Mouse (Mus musculus) forebrain, embryonic 14.5 days (tissue): ENCODE data around the gene Tmcc1. TPM values are rescaled to one million over a fixed set of nuclear protein-coding genes. Genes with fewer than 3 reads are reported as not detected.
A peak's percentile ranks its signal among the peaks of the same experiment; 100 is the strongest.
"Not testable (repeated sequence)": the region's sequence is repeated elsewhere in the genome, so short reads cannot be mapped to it uniquely, and the experiment has no call there.

ENCODE experiments used
- ATAC-seq: fragments of 200-750 bp; cut with Nextera tagmentation; 2 replicates; pipeline ENCODE4 v1.8.0; 2017; ENCODE audit warnings: mild to moderate bottlenecking, moderate library complexity
- DNase-seq: peaks from one replicate; pipeline ENCODE4 v3.0.0-alpha.2; 2015; ENCODE audit warnings: low spot score
- H3K27ac ChIP-seq: fragments of 300-500 bp; sonication (generic); 2 replicates; pipeline ENCODE4 v1.5.1; 2014; ENCODE audit warnings: low read depth, mild to moderate bottlenecking, control low read depth, low read length, moderate library complexity
- H3K27me3 ChIP-seq: fragments of 300-500 bp; sonication (generic); replicated peaks from 2 replicates; pipeline ENCODE4 v1.6.1; 2014; ENCODE audit warnings: low read length, control low read depth, mixed read lengths; ENCODE audit not compliant: control insufficient read depth, insufficient read depth
- H3K36me3 ChIP-seq: fragments of 300-500 bp; sonication (generic); 2 replicates; pipeline ENCODE4 v1.6.1; 2014; ENCODE audit warnings: low read length, control low read depth; ENCODE audit not compliant: control insufficient read depth, insufficient read depth
- H3K4me1 ChIP-seq: fragments of 300-500 bp; sonication (generic); 2 replicates; pipeline ENCODE4 v1.6.1; 2014; ENCODE audit warnings: antibody characterized with exemption, low read length, control low read depth; ENCODE audit not compliant: control insufficient read depth, insufficient read depth
- H3K4me2 ChIP-seq: fragments of 300-500 bp; sonication (generic); 2 replicates; pipeline ENCODE4 v1.6.1; 2014; ENCODE audit warnings: mild to moderate bottlenecking, control low read depth, low read length
- H3K4me3 ChIP-seq: fragments of 300-500 bp; sonication (generic); 2 replicates; pipeline ENCODE4 v1.5.1; 2014; ENCODE audit warnings: low read depth, low read length, control low read depth
- H3K9ac ChIP-seq: fragments of 300-500 bp; sonication (generic); 2 replicates; pipeline ENCODE4 v1.6.1; 2014; ENCODE audit warnings: mild to moderate bottlenecking, low read length, control low read depth, moderate library complexity
- H3K9me3 ChIP-seq: fragments of 300-500 bp; sonication (generic); replicated peaks from 2 replicates; pipeline ENCODE4 v1.6.1; 2016; ENCODE audit warnings: low read length, control low read depth, mixed read lengths; ENCODE audit not compliant: control insufficient read depth
- WGBS: fragments of 180-500 bp; shearing (Covaris S2); extraction: QIAGEN DNeasy Blood & Tissue Kit; methylation state at CpG from one replicate; pipeline ENCODE4 v1.1.7; 2014; 5-methylcytosine and 5-hydroxymethylcytosine counted together
- polyA plus RNA-seq: library from polyadenylated mRNA; unstranded; fragments of >200 nt; fragmentation: Nextera tagmentation; extraction: Ambion mirVana; gene quantifications from 2 replicates; pipeline ENCODE4 v1.2.1, GENCODE M21; 2014

Gene Tmcc1
- polyA plus RNA-seq, 1 experiment from 2014 or later: 22.7 TPM

- not testable (repeated sequence) for H3K4me2 ChIP-seq, H3K4me3 ChIP-seq, H3K27me3 ChIP-seq, H3K36me3 ChIP-seq, H3K27ac ChIP-seq, DNase-seq, ATAC-seq, H3K9ac ChIP-seq, H3K4me1 ChIP-seq, H3K9me3 ChIP-seq
- 77% methylated on average over 37 of the region's 37 CpGs for WGBS
These were observed 19.7 kb downstream of the Tmcc1 start for GRCm38 (mm10) chr6:116173511-116174099.

- no peak overlapping the region for H3K9ac ChIP-seq
- no peak overlapping the region for H3K27ac ChIP-seq
- no peak overlapping the region for H3K4me3 ChIP-seq
- DNase-seq (no peak), ATAC-seq (no peak)
- H3K4me2 ChIP-seq: no peak overlapping the region
- H3K36me3 ChIP-seq: peaks cover 6% of the 10 kb centered on the region
- no peaks in the 10 kb centered on the region for H3K4me1 ChIP-seq
- H3K9me3 ChIP-seq: no peaks in the 10 kb centered on the region
- H3K27me3 ChIP-seq: no peaks in the 10 kb centered on the region
- 84% methylated on average over 1 of the region's 1 CpGs for WGBS
These were observed 26.9 kb downstream of the Tmcc1 start for GRCm38 (mm10) chr6:116166383-116166782.

- no peak overlapping the region for H3K9ac ChIP-seq
- H3K27me3 ChIP-seq: no peaks in the 10 kb centered on the region
- H3K9me3 ChIP-seq: no peaks in the 10 kb centered on the region
- peak; percentile 9 for DNase-seq
- peaks cover 3% of the 10 kb centered on the region; the same call in 1 of the 2 replicates for H3K4me1 ChIP-seq
- ATAC-seq: no peak
- H3K27ac ChIP-seq: peak overlapping the region; percentile 48; the same call in 1 of the 2 replicates
- 21% methylated on average over 3 of the region's 3 CpGs for WGBS
- H3K36me3 ChIP-seq: 0 out of 2 replicates have a peak, but pooled peaks cover 2% of the 10 kb centered on the region
- no peak overlapping the region for H3K4me2 ChIP-seq
- no peak overlapping the region for H3K4me3 ChIP-seq
These were observed 38.2 kb downstream of the Tmcc1 start for GRCm38 (mm10) chr6:116154854-116155624.

- Histone ChIP-seq H3K9me3 (no peaks in the 10 kb centered on the region), H3K4me1 (no peaks in the 10 kb centered on the region), H3K27ac (no peak overlapping the region), H3K4me2 (no peak overlapping the region), H3K27me3 (no peaks in the 10 kb centered on the region), H3K4me3 (no peak overlapping the region), H3K9ac (no peak overlapping the region), H3K36me3 (no peaks in the 10 kb centered on the region)
- WGBS: 84% methylated on average over 1 of the region's 1 CpGs
- ATAC-seq: no peak
- DNase-seq: no peak
These were observed 45.9 kb downstream of the Tmcc1 start for GRCm38 (mm10) chr6:116147386-116147785.

- Histone ChIP-seq H3K4me3 (no peak overlapping the region), H3K9ac (no peak overlapping the region), H3K9me3 (no peaks in the 10 kb centered on the region), H3K27me3 (no peaks in the 10 kb centered on the region), H3K4me2 (no peak overlapping the region), H3K36me3 (no peaks in the 10 kb centered on the region), H3K4me1 (no peaks in the 10 kb centered on the region), H3K27ac (no peak overlapping the region)
- ATAC-seq (no peak), DNase-seq (no peak)
- WGBS: 76% methylated on average over 2 of the region's 2 CpGs
These were observed 51.6 kb downstream of the Tmcc1 start for GRCm38 (mm10) chr6:116141696-116142095.

DNA sequence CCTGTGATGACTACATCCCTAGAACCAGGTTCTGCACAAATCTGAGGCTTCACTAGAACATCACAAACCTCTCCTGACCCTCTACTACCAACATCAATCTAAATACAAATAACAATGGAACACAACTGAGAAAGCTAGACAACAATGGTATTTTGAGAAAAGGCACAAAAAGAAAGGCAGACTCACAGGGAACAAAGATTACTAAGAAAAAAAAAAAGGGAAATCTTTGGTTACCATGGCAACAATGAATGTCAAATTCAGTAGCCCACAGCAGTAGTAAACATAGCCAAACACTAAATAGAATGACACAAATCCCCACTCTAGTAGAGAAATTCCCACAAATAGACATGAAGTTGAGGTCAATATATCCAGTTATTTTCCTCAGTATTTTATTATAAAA lies 52.5 kb downstream of the Tmcc1 start:
- no peak overlapping the region for H3K9ac ChIP-seq
- H3K4me3 ChIP-seq: no peak overlapping the region
- H3K9me3 ChIP-seq: no peaks in the 10 kb centered on the region
- DNase-seq (peak; percentile 17), ATAC-seq (no peak)
- no peaks in the 10 kb centered on the region for H3K4me1 ChIP-seq
- no peak overlapping the region for H3K4me2 ChIP-seq
- H3K27me3 ChIP-seq: no peaks in the 10 kb centered on the region
- no peak overlapping the region for H3K27ac ChIP-seq
- no peaks in the 10 kb centered on the region for H3K36me3 ChIP-seq

DNA sequence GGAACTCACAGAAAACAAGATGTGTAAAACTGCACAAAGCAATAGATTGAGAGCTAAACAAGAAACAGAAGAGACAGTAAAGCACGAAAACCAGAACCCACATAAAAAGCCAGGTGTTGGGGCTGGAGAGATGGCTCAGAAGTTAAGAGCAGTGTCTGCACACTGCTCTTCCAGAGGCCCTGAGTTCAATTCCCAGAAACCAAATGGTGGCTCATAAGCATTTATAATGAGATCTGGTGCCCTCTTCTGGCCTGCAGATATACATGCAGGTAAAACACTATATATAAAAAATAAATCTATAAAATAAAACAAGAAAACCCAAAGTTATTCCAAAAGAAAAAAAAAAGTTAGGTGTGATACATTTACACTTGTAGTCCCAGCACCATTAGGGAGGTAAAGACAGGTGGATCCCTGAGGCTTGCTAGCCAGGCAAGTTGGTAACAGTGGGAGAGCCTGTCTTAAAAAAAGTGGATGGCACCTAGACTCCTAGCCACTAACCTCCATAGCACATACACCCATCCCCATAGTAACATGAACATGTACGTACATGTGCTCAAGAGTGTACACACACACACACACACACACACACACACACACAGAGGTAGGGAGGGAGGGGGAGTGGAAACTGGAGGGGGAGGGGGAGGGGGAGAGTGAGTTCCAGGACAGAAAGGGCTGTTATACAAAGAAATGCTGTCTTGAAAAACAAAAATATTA lies 54.0 kb downstream of the Tmcc1 start:
- Histone ChIP-seq H3K36me3 (no peaks in the 10 kb centered on the region), H3K27me3 (no peaks in the 10 kb centered on the region), H3K9ac (no peak overlapping the region), H3K4me1 (no peaks in the 10 kb centered on the region), H3K4me3 (no peak overlapping the region), H3K4me2 (no peak overlapping the region), H3K27ac (no peak overlapping the region), H3K9me3 (no peaks in the 10 kb centered on the region)
- 62% methylated on average over 2 of the region's 2 CpGs for WGBS
- DNase-seq: peak; percentile 36
- no peak for ATAC-seq

GRCm38 (mm10) chr6:116135971-116136632 lies 57.2 kb downstream of the Tmcc1 start:
- Histone ChIP-seq H3K36me3 (0 out of 2 replicates have a peak, but pooled peaks cover 9% of the 10 kb centered on the region), H3K27ac (no peak overlapping the region), H3K9ac (no peak overlapping the region), H3K4me2 (no peak overlapping the region), H3K27me3 (no peaks in the 10 kb centered on the region), H3K4me3 (no peak overlapping the region), H3K9me3 (no peaks in the 10 kb centered on the region), H3K4me1 (no peaks in the 10 kb centered on the region)
- ATAC-seq: no peak
- 68% methylated on average over 7 of the region's 7 CpGs for WGBS
- peak; percentile 51 for DNase-seq
